Mouse (Mus musculus) right cerebral cortex, postnatal 14 days (tissue): ENCODE data around the gene 4930556J24Rik.
"Not testable (repeated sequence)": the region's sequence is repeated elsewhere in the genome, so short reads cannot be mapped to it uniquely, and the experiment has no call there.

Experiments
- DNase-seq: peaks from one replicate; pipeline ENCODE4 v3.0.0; 2022

Gene 4930556J24Rik

DNA sequence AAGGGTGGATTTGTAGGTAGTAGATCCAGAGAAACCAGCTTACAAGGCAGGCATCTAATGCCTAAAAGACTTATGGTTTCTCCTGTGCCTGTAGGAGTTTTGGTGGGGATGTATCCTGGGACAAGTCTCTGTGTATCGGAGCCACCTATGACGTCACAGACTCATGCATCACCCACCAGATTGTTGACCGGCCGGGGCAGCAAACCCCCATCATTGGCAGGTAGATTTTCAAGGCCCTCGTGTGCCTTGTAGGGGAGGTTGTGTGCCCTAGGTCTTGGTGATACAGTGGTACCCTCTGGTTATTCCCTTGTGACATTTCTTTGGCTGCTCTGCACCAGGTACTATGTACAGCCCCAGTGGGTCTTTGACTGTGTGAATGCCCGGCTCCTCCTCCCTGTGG lies at the start of gene 4930556J24Rik:
TSS of gene 4930556J24Rik (minus strand) at position 101 of the 400 bp plus-strand sequence.
- DNase-seq, result no peak

- no peak for DNase-seq
Measured at GRCm38 (mm10) chr11:4023321-4023720, 46.7 kb upstream of the 4930556J24Rik start.

DNA sequence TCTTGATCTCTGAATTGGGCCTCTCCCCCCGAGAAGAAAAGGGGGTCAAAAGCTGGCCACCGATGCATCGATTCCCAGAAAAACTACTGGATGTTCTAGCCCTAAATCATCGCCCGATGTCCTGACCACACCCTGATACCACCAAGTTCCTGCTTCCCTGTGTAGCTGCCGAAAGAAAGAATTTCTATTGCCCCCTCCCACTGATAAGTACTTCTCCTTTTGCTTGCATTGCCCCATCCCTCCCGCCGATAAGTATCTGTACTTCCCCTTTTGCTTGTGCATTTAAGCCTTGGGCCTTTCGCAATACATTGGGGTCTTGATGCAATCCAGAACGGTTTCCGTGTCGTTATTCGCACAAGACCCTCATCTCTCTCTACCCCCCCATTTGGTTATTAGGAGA lies 45.5 kb upstream of the 4930556J24Rik start:
- DNase-seq, result not testable (repeated sequence)

DNA sequence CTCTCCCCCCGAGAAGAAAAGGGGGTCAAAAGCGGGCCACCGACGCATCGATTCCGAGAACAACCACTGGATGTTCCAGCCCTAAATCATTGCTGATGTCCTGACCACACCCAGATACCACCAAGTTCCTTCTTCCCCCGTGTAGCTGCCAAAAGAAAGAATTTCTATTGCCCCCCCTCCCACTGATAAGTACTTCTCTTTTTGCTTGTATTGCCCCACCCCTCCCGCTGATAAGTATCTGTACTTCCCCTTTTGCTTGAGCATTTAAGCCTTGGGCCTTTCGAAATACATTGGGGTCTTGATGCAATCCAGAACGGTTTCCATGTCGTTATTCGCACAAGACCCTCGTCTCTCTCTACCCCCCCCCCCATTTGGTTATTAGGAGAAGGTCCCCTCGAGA lies 39.2 kb upstream of the 4930556J24Rik start:
- DNase-seq, result not testable (repeated sequence)

DNA sequence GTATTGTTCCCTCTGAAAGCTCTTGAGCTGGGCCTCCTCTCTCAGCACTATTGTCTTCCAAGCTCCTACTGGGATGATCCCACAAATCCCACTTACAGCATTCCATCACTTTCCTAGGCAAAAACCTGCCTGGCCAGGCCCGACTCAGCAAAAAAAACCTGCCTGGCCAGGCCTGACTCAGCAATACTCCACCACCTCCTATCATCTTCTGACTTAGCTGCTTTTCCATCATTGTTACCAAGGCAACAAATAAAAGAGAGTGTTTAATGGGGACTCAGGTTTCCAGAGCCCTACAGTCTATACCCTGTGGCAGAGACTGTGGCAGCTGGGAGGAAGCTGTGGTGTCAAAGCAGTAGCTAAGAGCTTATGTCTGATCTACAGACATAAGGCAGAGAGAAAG lies 36.0 kb upstream of the 4930556J24Rik start:
- no peak for DNase-seq

DNA sequence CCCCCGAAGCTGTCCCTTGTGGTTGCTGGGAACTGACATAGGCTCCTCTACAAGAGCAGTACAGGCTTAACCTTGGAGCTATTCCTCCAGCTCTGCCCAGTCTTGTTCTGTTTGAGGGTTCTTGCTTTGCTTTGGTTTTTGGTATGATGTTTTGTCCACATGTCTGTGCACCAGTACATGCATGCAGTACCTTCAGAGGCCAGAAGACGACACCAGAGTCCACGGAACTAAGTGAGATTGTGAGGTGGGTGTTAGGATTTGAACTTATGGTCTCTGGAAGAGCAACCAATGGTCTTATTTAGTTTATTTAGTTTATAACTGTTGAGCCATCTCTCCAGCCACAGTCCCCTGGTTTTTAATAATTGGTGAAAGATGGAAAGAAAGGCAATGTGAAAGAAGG lies 29.9 kb upstream of the 4930556J24Rik start:
- no peak for DNase-seq

GRCm38 (mm10) chr11:4005220-4005805 lies 28.7 kb upstream of the 4930556J24Rik start:
- DNase-seq, result no peak

- peak; percentile 74 for DNase-seq
Measured at GRCm38 (mm10) chr11:4001603-4002002, 25.0 kb upstream of the 4930556J24Rik start.

DNA sequence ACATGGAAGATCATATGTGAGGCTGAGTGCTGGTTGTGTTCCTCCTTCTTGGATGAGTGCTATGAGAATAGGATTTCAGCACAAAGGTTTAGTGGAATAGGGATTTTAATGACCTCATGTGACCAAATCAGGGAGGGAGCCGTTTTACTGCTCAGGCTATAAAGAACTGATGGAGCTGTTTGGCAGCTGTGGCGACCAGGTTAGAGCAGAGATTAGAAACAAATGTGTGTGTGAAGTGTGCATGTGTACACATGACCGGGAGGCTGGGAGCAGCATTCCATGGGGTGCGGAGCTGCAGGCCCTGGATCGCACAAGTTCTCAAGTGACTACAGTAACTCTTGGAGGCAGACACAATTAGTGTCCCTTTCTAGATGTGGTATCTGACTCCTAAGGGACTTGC lies 23.0 kb upstream of the 4930556J24Rik start:
- DNase-seq, result no peak

DNA sequence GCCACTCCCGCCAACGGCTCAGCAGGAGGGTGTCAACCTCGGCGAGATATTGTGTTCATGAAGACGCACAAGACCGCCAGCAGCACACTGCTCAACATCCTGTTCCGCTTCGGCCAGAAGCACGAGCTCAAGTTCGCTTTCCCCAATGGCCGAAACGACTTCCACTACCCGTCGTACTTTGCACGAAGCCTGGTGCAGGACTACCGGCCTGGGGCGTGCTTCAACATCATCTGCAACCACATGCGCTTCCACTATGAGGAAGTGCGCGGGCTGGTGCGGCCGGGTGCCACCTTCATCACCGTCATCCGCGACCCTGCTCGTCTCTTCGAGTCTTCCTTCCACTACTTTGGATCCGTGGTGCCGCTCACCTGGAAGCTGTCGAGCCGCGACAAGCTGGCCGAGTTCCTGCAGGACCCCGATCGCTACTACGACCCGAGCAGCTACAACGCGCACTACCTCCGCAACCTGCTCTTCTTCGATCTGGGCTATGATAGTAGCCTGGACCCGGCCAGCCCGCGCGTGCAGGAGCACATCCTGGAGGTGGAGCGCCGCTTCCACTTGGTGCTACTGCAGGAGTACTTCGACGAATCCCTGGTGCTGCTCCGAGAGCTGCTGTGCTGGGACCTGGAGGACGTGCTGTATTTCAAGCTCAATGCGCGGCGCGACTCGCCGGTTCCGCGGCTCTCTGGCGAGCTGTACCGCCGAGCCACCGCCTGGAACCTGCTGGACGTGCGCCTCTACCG lies 21.6 kb upstream of the 4930556J24Rik start:
- no peak for DNase-seq

- DNase-seq, result no peak
Measured at GRCm38 (mm10) chr11:3996840-3997239, 20.3 kb upstream of the 4930556J24Rik start.

GRCm38 (mm10) chr11:3995511-3995910 lies 18.9 kb upstream of the 4930556J24Rik start:
- DNase-seq, result no peak

DNA sequence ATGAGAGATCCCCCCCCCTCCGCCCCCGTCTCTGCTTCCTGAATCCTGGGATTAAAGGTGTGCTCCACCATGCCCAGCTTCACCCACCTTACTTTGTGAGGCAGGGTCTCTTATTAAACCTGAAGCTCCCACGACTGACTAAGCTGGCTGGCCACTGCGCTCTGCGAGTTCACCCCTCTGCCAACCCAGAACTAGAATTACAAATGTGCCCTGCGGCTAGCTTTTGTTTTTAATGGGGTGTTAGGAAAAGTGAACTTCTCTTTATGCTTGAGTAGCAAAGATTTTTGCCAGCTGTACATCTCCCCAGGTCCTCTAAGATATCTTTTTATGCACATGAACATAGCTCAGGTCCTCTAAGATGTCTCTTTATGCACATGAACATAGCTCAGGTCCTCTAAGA lies 17.3 kb upstream of the 4930556J24Rik start:
- no peak for DNase-seq

- no peak for DNase-seq
Measured at GRCm38 (mm10) chr11:3993132-3993531, 16.6 kb upstream of the 4930556J24Rik start.

DNA sequence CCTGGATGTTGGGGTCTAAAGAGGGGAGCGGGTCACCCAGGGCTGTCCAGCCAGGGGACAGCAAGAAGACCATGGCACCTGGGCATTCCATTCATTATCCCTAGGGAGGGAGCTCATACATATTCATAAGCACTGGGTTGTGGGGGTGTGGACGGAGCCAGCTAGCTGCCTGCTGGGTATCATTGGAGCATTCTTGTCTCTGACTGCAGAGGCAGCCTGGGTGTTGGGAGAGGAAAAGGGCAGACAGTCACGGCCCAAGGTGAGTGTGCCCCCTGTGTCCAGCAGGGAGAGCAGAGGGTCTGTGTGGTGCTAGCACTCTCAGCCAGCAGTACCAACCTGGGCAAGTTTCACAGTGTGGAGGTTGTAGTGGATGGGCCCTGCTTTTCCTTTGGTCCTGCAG lies 13.2 kb upstream of the 4930556J24Rik start:
- no peak for DNase-seq

GRCm38 (mm10) chr11:3983863-3984745 lies 7.5 kb upstream of the 4930556J24Rik start:
- no peak for DNase-seq

- peak; percentile 21 for DNase-seq
Measured at GRCm38 (mm10) chr11:3983291-3983862, 6.8 kb upstream of the 4930556J24Rik start, which contains the start of gene Gal3st1. TSS of gene Gal3st1 (plus strand) at chr11:3983636.

GRCm38 (mm10) chr11:3982275-3983209 lies 6.0 kb upstream of the 4930556J24Rik start:
- no peak for DNase-seq

DNA sequence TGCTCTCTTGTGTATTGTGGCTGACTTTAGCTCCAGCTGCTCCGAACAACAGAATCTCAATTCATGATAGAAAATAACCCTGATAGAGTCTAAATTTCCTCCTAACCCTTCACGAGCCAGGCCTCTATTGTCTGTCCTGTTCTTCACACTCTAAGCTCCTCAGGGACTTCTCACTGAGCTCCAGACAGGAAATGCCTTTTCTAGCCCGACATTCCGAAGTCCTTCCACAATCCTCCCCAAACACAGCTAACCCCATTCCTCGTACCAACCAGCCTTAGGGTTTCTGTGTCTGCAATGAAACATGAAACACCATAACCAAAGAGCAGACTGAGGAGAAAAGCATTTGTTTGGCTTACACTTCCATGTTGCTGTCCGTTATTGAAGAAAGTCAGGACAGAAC lies 5.0 kb upstream of the 4930556J24Rik start:
- no peak for DNase-seq

DNA sequence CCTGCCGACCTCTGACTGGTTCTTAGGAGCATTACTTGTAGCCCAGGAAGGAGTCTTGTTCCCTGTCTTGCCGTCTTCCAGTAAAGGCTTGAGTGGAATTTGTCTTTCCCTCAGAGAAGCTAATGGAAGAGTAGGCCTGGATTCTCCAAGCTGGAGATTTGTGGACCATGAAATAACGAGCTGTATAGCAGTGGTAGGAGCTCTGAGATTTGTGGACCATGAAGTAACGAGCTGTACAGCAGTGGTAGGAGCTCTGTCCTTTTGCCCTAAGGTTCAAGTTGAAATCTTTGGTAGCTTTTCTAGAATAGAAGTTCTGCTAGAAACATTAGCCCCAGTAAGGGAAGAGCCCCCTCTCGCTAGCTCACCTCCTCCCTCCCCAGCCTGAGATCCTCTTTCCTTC lies 1.8 kb upstream of the 4930556J24Rik start:
- no peak for DNase-seq

DNA sequence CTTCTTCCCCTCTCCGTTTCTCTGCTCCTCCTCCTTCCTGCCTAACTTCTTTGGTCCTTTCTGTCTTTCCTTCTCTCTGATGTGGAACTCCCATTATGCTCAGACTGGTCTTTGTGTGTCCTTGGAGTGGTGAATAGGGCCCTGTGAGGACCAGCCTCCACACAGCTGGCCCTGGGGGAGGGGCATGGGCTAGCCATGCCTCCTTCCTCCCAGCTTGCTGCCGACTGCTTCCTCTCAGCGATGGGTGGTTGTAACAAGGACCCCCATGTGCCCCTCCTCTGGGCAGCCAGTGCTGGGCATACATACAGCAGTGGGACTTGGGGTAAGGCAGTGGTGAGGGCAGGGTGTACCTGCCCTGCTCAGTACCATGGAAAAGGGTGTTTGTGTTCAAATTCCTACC lies 2.3 kb downstream of the 4930556J24Rik start:
- DNase-seq, result peak; percentile 30

GRCm38 (mm10) chr11:3973081-3973480 lies 3.5 kb downstream of the 4930556J24Rik start:
- DNase-seq, result no peak
